Mouse (Mus musculus): ENCODE data around the gene Sh2b2.

Gene Sh2b2

GRCm38 (mm10) chr5:136246452-136246838 is at the start of gene Sh2b2:
Gene Sh2b2 (minus strand): TSS chr5:136246556.
- no peak for DNase-seq (ENCODE audit: low spot score in 2 of 2)

GRCm38 (mm10) chr5:136292971-136293418 is 46.6 kb upstream of the Sh2b2 start:
- DNase-seq (ENCODE audit: low spot score in 2 of 2), result peak; percentile 32 to 48

- DNase-seq (ENCODE audit: low spot score in 2 of 2), result no peak
Measured at GRCm38 (mm10) chr5:136292361-136292760, 46.0 kb upstream of the Sh2b2 start.

GRCm38 (mm10) chr5:136291562-136291961 is 45.2 kb upstream of the Sh2b2 start:
- DNase-seq (ENCODE audit: low spot score in 2 of 2), result no peak

- DNase-seq (ENCODE audit: low spot score in 2 of 2), result no peak
Measured at GRCm38 (mm10) chr5:136289776-136290175, 43.4 kb upstream of the Sh2b2 start.

GRCm38 (mm10) chr5:136288351-136289081 is 42.2 kb upstream of the Sh2b2 start:
- DNase-seq (ENCODE audit: low spot score in 2 of 2), result no peak

GRCm38 (mm10) chr5:136286566-136286965 is 40.2 kb upstream of the Sh2b2 start:
- DNase-seq (ENCODE audit: low spot score in 2 of 2), result no peak

- peak in 1 of 2 experiments; percentile 48 for DNase-seq (ENCODE audit: low spot score in 2 of 2)
Measured at GRCm38 (mm10) chr5:136285106-136285505, 38.8 kb upstream of the Sh2b2 start.

- peak in 1 of 2 experiments; percentile 56 for DNase-seq (ENCODE audit: low spot score in 2 of 2)
Measured at GRCm38 (mm10) chr5:136281351-136281750, 35.0 kb upstream of the Sh2b2 start.

- no peak for DNase-seq (ENCODE audit: low spot score in 2 of 2)
Measured at GRCm38 (mm10) chr5:136274739-136275138, 28.4 kb upstream of the Sh2b2 start.

GRCm38 (mm10) chr5:136269937-136270336 is 23.6 kb upstream of the Sh2b2 start:
- DNase-seq (ENCODE audit: low spot score in 2 of 2), result no peak

GRCm38 (mm10) chr5:136266077-136266476 is 19.7 kb upstream of the Sh2b2 start:
- DNase-seq (ENCODE audit: low spot score in 2 of 2), result no peak

GRCm38 (mm10) chr5:136263342-136263741 is 17.0 kb upstream of the Sh2b2 start:
- peak; percentile 79 for DNase-seq (ENCODE audit: low spot score in 2 of 2)

GRCm38 (mm10) chr5:136258919-136259318 is 12.6 kb upstream of the Sh2b2 start:
- DNase-seq (ENCODE audit: low spot score in 2 of 2), result peak; percentile 56 to 75

GRCm38 (mm10) chr5:136252899-136253298 is 6.5 kb upstream of the Sh2b2 start:
- DNase-seq (ENCODE audit: low spot score in 2 of 2), result peak; percentile 76 to 88

GRCm38 (mm10) chr5:136251004-136251403 is 4.6 kb upstream of the Sh2b2 start:
- DNase-seq (ENCODE audit: low spot score in 2 of 2), result no peak

- DNase-seq (ENCODE audit: low spot score in 2 of 2), result no peak
Measured at GRCm38 (mm10) chr5:136248441-136248840, 2.1 kb upstream of the Sh2b2 start.

- DNase-seq (ENCODE audit: low spot score in 2 of 2), result no peak
Measured at GRCm38 (mm10) chr5:136245541-136246451, 560 bp downstream of the Sh2b2 start.

GRCm38 (mm10) chr5:136244762-136245540 is 1.4 kb downstream of the Sh2b2 start:
- peak; percentile 94 to 95 for DNase-seq (ENCODE audit: low spot score in 2 of 2)

GRCm38 (mm10) chr5:136243851-136244761 is 2.2 kb downstream of the Sh2b2 start:
- peak; percentile 52 to 60 for DNase-seq (ENCODE audit: low spot score in 2 of 2)

GRCm38 (mm10) chr5:136241161-136241560 is 5.2 kb downstream of the Sh2b2 start:
- no peak for DNase-seq (ENCODE audit: low spot score in 2 of 2)

All from right cerebral cortex, postnatal 10 days (tissue).